Mouse (Mus musculus) retina, postnatal 1 day (tissue): ENCODE measurements around the gene Hmox1.

Experiments used
- DNase-seq: peaks from one replicate; pipeline ENCODE4 v3.0.0-alpha.2; 2012

Gene Hmox1

GRCm38 (mm10) chr8:75093399-75094156 lies at the start of gene Hmox1:
Gene Hmox1 (plus strand): TSS chr8:75093621.
- DNase-seq = peak; percentile 90

- no peak for DNase-seq
Observed at GRCm38 (mm10) chr8:75046303-75046702, 47.1 kb upstream of the Hmox1 start.

- no peak for DNase-seq
Observed at GRCm38 (mm10) chr8:75047784-75048183, 45.6 kb upstream of the Hmox1 start.

GRCm38 (mm10) chr8:75053342-75053741 lies 40.1 kb upstream of the Hmox1 start:
- no peak for DNase-seq

GRCm38 (mm10) chr8:75055673-75056072 lies 37.7 kb upstream of the Hmox1 start:
- no peak for DNase-seq

- DNase-seq = no peak
Observed at GRCm38 (mm10) chr8:75060022-75060421, 33.4 kb upstream of the Hmox1 start.

- no peak for DNase-seq
Observed at GRCm38 (mm10) chr8:75060815-75061214, 32.6 kb upstream of the Hmox1 start.

- no peak for DNase-seq
Observed at GRCm38 (mm10) chr8:75063290-75063689, 30.1 kb upstream of the Hmox1 start.

GRCm38 (mm10) chr8:75064790-75065189 lies 28.6 kb upstream of the Hmox1 start:
- no peak for DNase-seq

- DNase-seq = no peak
Observed at GRCm38 (mm10) chr8:75067287-75067686, 26.1 kb upstream of the Hmox1 start.

- no peak for DNase-seq
Observed at GRCm38 (mm10) chr8:75070297-75070696, 23.1 kb upstream of the Hmox1 start.

- DNase-seq = peak; percentile 85
Observed at GRCm38 (mm10) chr8:75071627-75072346, 21.6 kb upstream of the Hmox1 start.

GRCm38 (mm10) chr8:75074876-75075275 lies 18.5 kb upstream of the Hmox1 start:
- DNase-seq = no peak

GRCm38 (mm10) chr8:75078215-75078614 lies 15.2 kb upstream of the Hmox1 start:
- DNase-seq = no peak

- no peak for DNase-seq
Observed at GRCm38 (mm10) chr8:75078851-75079250, 14.6 kb upstream of the Hmox1 start.

GRCm38 (mm10) chr8:75081364-75082040 lies 11.9 kb upstream of the Hmox1 start:
- DNase-seq = no peak

- DNase-seq = no peak
Observed at GRCm38 (mm10) chr8:75082181-75082805, 11.1 kb upstream of the Hmox1 start.

GRCm38 (mm10) chr8:75083846-75084245 lies 9.6 kb upstream of the Hmox1 start:
- DNase-seq = peak; percentile 95

- DNase-seq = no peak
Observed at GRCm38 (mm10) chr8:75084382-75085064, 8.9 kb upstream of the Hmox1 start.

- DNase-seq = no peak
Observed at GRCm38 (mm10) chr8:75086002-75086401, 7.4 kb upstream of the Hmox1 start.

- DNase-seq = no peak
Observed at GRCm38 (mm10) chr8:75087127-75087526, 6.3 kb upstream of the Hmox1 start.
